Mouse (Mus musculus) heart, postnatal 25 days (tissue): Measurements from ENCODE around the gene Pak3. TPM values are rescaled to one million over a fixed set of nuclear protein-coding genes. Genes with fewer than 3 reads are reported as not detected.

ENCODE experiments used
- microRNA-seq: library from miRNA; unstranded; fragments of <30 nt; microRNA quantifications from one replicate; pipeline ENCODE4 v1.2.0, GENCODE M21; 2022
- total RNA-seq, 2 experiments: library from RNA; stranded (reverse); gene quantifications; 2 replicates each; pipeline ENCODE4 v1.2.3; 2021

Pak3 gene
- total RNA-seq, 2 experiments from 2014 or later = 0.18 to 0.34 TPM

Small RNA genes lying within 50 kb of the gene (microRNA-seq; reads per million reads assigned to microRNA genes)
- gene Gm47298 = not detected

Other genes with a start within 250 kb of the Pak3 start
- 1 to 10 TPM; 1.6 to 3.6 TPM for gene Chrdl1, start 124.3 kb upstream of the Pak3 start, total RNA-seq